24 mouse cellular contexts compared by ENCODE assay signal in genomic region chr16:32674121-32674740, GRCm38 (mm10). TPM values are rescaled to one million over a fixed set of nuclear protein-coding genes. Genes with fewer than 3 reads are reported as not detected.
DNase-seq lines count a peak whose midpoint lies in the region; ATAC-seq and TF ChIP-seq lines count a peak whose summit lies in the region.
"Had no signal": no experiment of that assay in that cellular context is flagged by ENCODE, and none has a peak within 500 bp of the region (broad histone marks: within the 10 kb centered on the region; RNA-seq: fewer than 3 reads in every experiment).

No protein-coding gene starts in this region.

- peaks cover 13% of the 10 kb centered on the region for H3K4me1 ChIP-seq in embryonic facial prominence, embryonic 15.5 days
- peaks cover 16% of the 10 kb centered on the region; the same call in 1 of the 2 replicates for H3K4me1 ChIP-seq in embryonic facial prominence, embryonic 10.5 days
- peaks cover 49% of the 10 kb centered on the region for H3K4me1 ChIP-seq in heart, embryonic 10.5 days
- H3K4me1 ChIP-seq in CH12.LX (ENCODE audit: control insufficient read depth in 1 of 2, insufficient read depth in 2 of 2) = peaks cover 25 to 52% of the 10 kb centered on the region in 2 experiments
- H3K4me1 ChIP-seq in small intestine, adult 2 months (ENCODE audit: control insufficient read depth, insufficient read depth, insufficient read length, low read length) = peaks cover 57% of the 10 kb centered on the region
- H3K4me1 ChIP-seq: forebrain, embryonic 13.5 days had no signal

- H3K27me3 ChIP-seq in embryonic facial prominence, embryonic 15.5 days = no peaks in the 10 kb centered on the region
- H3K27me3 ChIP-seq in embryonic facial prominence, embryonic 10.5 days (replicated peaks; ENCODE audit: low read depth, poor library complexity, severe bottlenecking) = no peaks in the 10 kb centered on the region
- H3K27me3 ChIP-seq in heart, embryonic 10.5 days (ENCODE audit: insufficient read depth, poor library complexity, severe bottlenecking) = peaks cover 70% of the 10 kb centered on the region
- H3K27me3 ChIP-seq in CH12.LX (replicated peaks) = no peaks in the 10 kb centered on the region
- H3K27me3 ChIP-seq in small intestine, adult 2 months (ENCODE audit: control insufficient read depth, insufficient read depth, low read length) = no peaks in the 10 kb centered on the region
- H3K27me3 ChIP-seq: forebrain, embryonic 13.5 days; intestine, embryonic 15.5 days; liver, embryonic 15.5 days had no signal

- no peaks in the 10 kb centered on the region for H3K9me3 ChIP-seq in embryonic facial prominence, embryonic 15.5 days (replicated peaks)
- no peaks in the 10 kb centered on the region for H3K9me3 ChIP-seq in embryonic facial prominence, embryonic 10.5 days
- no peaks in the 10 kb centered on the region for H3K9me3 ChIP-seq in heart, embryonic 10.5 days
- H3K9me3 ChIP-seq in CH12.LX (replicated peaks; ENCODE audit: low read length) = no peaks in the 10 kb centered on the region
- H3K9me3 ChIP-seq: forebrain, embryonic 13.5 days; hindbrain, embryonic 10.5 days; intestine, embryonic 15.5 days; liver, embryonic 15.5 days; midbrain, embryonic 10.5 days had no signal

- intact Hi-C loops in heart, postnatal 14 days (cut with DNase I) = no loop called here

- in situ Hi-C loops in CH12.LX (cut with MboI; ENCODE audit: low pct_ligation_motif_present, low pct_unique_long_range_greater_than_20kb, low sequenced_read_pairs) = loop anchor here (5.0 kb wide), 2 partner anchors 42 to 172 kb away; no protein-coding TSS in a partner anchor

- H3K4me3 ChIP-seq in embryonic facial prominence, embryonic 15.5 days (replicated peaks) = no peak overlapping the region
- no peak overlapping the region for H3K4me3 ChIP-seq in embryonic facial prominence, embryonic 10.5 days
- no peak overlapping the region for H3K4me3 ChIP-seq in heart, embryonic 10.5 days
- peak overlapping the region; percentile 58 to 63 (median 63) for H3K4me3 ChIP-seq in CH12.LX (replicated peaks in 1 of 3; ENCODE audit: low read depth in 2 of 3, low read length in 2 of 3, poor library complexity in 1 of 3)
- H3K4me3 ChIP-seq in small intestine, adult 2 months (ENCODE audit: low read depth, low read length) = peak overlapping the region; percentile 39
- H3K4me3 ChIP-seq: erythroblast, embryonic 14.5 days; forebrain, embryonic 13.5 days; hindbrain, embryonic 10.5 days; intestine, embryonic 15.5 days; layer of hippocampus, adult 2 months; liver, embryonic 15.5 days; midbrain, embryonic 10.5 days had no signal

- ATAC-seq in embryonic facial prominence, embryonic 15.5 days (ENCODE audit: insufficient number of reproducible peaks, low FRiP score, low TSS enrichment, low read depth) = no peak
- ATAC-seq: forebrain, embryonic 13.5 days; hindbrain, embryonic 16.5 days; midbrain, embryonic 16.5 days had no signal

- TF ChIP-seq EP300 in CH12.LX (IDR thresholded peaks at IDR 0.05; ENCODE audit: low read length) = no peak

- H3K4me2 ChIP-seq in embryonic facial prominence, embryonic 15.5 days (replicated peaks) = no peak overlapping the region
- peak overlapping the region; percentile 62 for H3K4me2 ChIP-seq in CH12.LX (ENCODE audit: insufficient read depth, low read depth, poor library complexity, severe bottlenecking)
- H3K4me2 ChIP-seq: forebrain, embryonic 13.5 days; intestine, embryonic 15.5 days; liver, embryonic 15.5 days had no signal

- WGBS in embryonic facial prominence, embryonic 15.5 days = 79% methylated on average over 17 of the region's 17 CpGs
- 88% methylated on average over 17 of the region's 17 CpGs for WGBS in embryonic facial prominence, embryonic 10.5 days
- WGBS in heart, embryonic 10.5 days = 87% methylated on average over 17 of the region's 17 CpGs
- WGBS in small intestine, adult 2 months = 83% methylated on average over 17 of the region's 17 CpGs

- no peak for TF ChIP-seq RAD21 in CH12.LX (IDR thresholded peaks at IDR 0.05; ENCODE audit: low read depth, low read length)

- no peak for TF ChIP-seq POLR2A in CH12.LX (IDR thresholded peaks at IDR 0.05; ENCODE audit: low read depth, low read length)
- TF ChIP-seq POLR2A in small intestine, adult 2 months (IDR thresholded peaks at IDR 0.05; ENCODE audit: low read depth, low read length) = no peak

- peaks cover 77% of the 10 kb centered on the region for H3K36me3 ChIP-seq in embryonic facial prominence, embryonic 15.5 days
- peaks cover 100% of the 10 kb centered on the region for H3K36me3 ChIP-seq in embryonic facial prominence, embryonic 10.5 days (replicated peaks)
- peaks cover 90% of the 10 kb centered on the region for H3K36me3 ChIP-seq in heart, embryonic 10.5 days
- peaks cover 40 to 79% of the 10 kb centered on the region in 2 experiments for H3K36me3 ChIP-seq in CH12.LX (replicated peaks in 1 of 2; ENCODE audit: control insufficient read depth in 1 of 2, insufficient read depth in 1 of 2, low read length in 1 of 2)
- peaks cover 17% of the 10 kb centered on the region for H3K36me3 ChIP-seq in small intestine, adult 2 months (ENCODE audit: control insufficient read depth, insufficient read depth, low read length)

- no peak for DNase-seq in embryonic facial prominence, embryonic 10.5 days (ENCODE audit: low spot score)
- DNase-seq in heart, embryonic 10.5 days (ENCODE audit: low spot score) = no peak
- DNase-seq in heart, postnatal 14 days = no peak
- DNase-seq in CH12.LX (ENCODE audit: extremely low read depth) = no peak
- no peak for DNase-seq in cerebellum, postnatal 14 days
- DNase-seq in right cerebral cortex, postnatal 4 days = no peak
- DNase-seq: adrenal gland, postnatal 10 days; cerebellum, adult 8-10 months; gastrocnemius, postnatal 14 days; kidney, adult 8-10 months; kidney, postnatal 14 days; right cerebral cortex, adult 18-20 months; thymus, adult 2 months had no signal

- TF ChIP-seq CTCF in CH12.LX (conservative IDR thresholded peaks at IDR 0.05 in 1 of 2, IDR thresholded peaks at IDR 0.05 in 1 of 2; ENCODE audit: low read depth in 2 of 2, low read length in 2 of 2) = no peak
- TF ChIP-seq CTCF in small intestine, adult 2 months (IDR thresholded peaks at IDR 0.05; ENCODE audit: extremely low read depth, insufficient read length, insufficient replicate concordance, low read depth, low read length) = no peak

- dilution Hi-C loops in CH12.LX (cut with MboI; ENCODE audit: extremely low pct_ligation_motif_present, extremely low pct_unique_long_range_greater_than_20kb, low sequenced_read_pairs) = no loop called here

- H3K27ac ChIP-seq in embryonic facial prominence, embryonic 15.5 days (replicated peaks) = peak overlapping the region; percentile 44; the same call in 1 of the 2 replicates
- H3K27ac ChIP-seq in embryonic facial prominence, embryonic 10.5 days (replicated peaks) = no peak overlapping the region
- peak overlapping the region; percentile 24; the same call in 1 of the 2 replicates for H3K27ac ChIP-seq in heart, embryonic 10.5 days
- no peak overlapping the region for H3K27ac ChIP-seq in CH12.LX (ENCODE audit: insufficient read depth, low read depth)
- H3K27ac ChIP-seq in small intestine, adult 2 months (ENCODE audit: insufficient read depth, low read depth, low read length) = peak overlapping the region; percentile 91; the same call in 1 of the 2 replicates
- H3K27ac ChIP-seq: forebrain, embryonic 13.5 days; hindbrain, embryonic 10.5 days; intestine, embryonic 15.5 days; layer of hippocampus, adult 2 months; midbrain, embryonic 10.5 days had no signal

- no peak overlapping the region for H3K9ac ChIP-seq in embryonic facial prominence, embryonic 15.5 days
- H3K9ac ChIP-seq in CH12.LX (ENCODE audit: insufficient read depth, low read depth) = no peak overlapping the region
- H3K9ac ChIP-seq: forebrain, embryonic 13.5 days; intestine, embryonic 15.5 days; liver, embryonic 15.5 days had no signal

- 0 out of 2 replicates have a peak, but pooled peaks cover 3% of the 10 kb centered on the region for H3K79me2 ChIP-seq in CH12.LX (replicated peaks; ENCODE audit: control insufficient read depth, extremely low read depth, insufficient read depth, poor library complexity, severe bottlenecking)

TF ChIP-seq in CH12.LX, 34 proteins besides CTCF, POLR2A, EP300 and RAD21:
- TF ChIP-seq CHD2 (IDR thresholded peaks at IDR 0.05; ENCODE audit: low read length) = no peak
- no peak for TF ChIP-seq SIN3A (IDR thresholded peaks at IDR 0.05; ENCODE audit: low read length)
- no peak for TF ChIP-seq MYC (IDR thresholded peaks at IDR 0.05; ENCODE audit: low read depth, low read length)
- TF ChIP-seq JUND (conservative IDR thresholded peaks at IDR 0.05; ENCODE audit: low read depth, low read length) = no peak
- TF ChIP-seq RCOR1 (conservative IDR thresholded peaks at IDR 0.05; ENCODE audit: low read depth, low read length) = no peak
- TF ChIP-seq JUN (IDR thresholded peaks at IDR 0.05; ENCODE audit: insufficient read depth, low read depth, low read length) = no peak
- no peak for TF ChIP-seq KAT2A (IDR thresholded peaks at IDR 0.05; ENCODE audit: insufficient replicate concordance, low read length)
- no peak for TF ChIP-seq MXI1 (IDR thresholded peaks at IDR 0.05; ENCODE audit: low read depth, low read length)
- TF ChIP-seq MEF2A (IDR thresholded peaks at IDR 0.05; ENCODE audit: borderline replicate concordance, low read depth, low read length) = no peak
- no peak for TF ChIP-seq HCFC1 (IDR thresholded peaks at IDR 0.05; ENCODE audit: low read depth, low read length)
- TF ChIP-seq ZMIZ1 (IDR thresholded peaks at IDR 0.05; ENCODE audit: low read depth, low read length) = no peak
- no peak for TF ChIP-seq USF1 (IDR thresholded peaks at IDR 0.05; ENCODE audit: low read depth, low read length)
- no peak for TF ChIP-seq E2F4 (IDR thresholded peaks at IDR 0.05; ENCODE audit: insufficient replicate concordance, low read depth, low read length)
- TF ChIP-seq IRF4 (IDR thresholded peaks at IDR 0.05; ENCODE audit: low read depth, low read length) = no peak
- TF ChIP-seq USF2 (conservative IDR thresholded peaks at IDR 0.05; ENCODE audit: low read depth, low read length) = no peak

RNA-seq across cellular contexts. Expression of gene Tnk2, which starts 30.6 kb away (rescaled TPM):
- polyA plus RNA-seq in embryonic facial prominence, embryonic 15.5 days (2015; fragmentation: Nextera tagmentation; extraction: Ambion mirVana) = 16.3 and 19.3 TPM in 2 replicates
- polyA plus RNA-seq in embryonic facial prominence, embryonic 10.5 days (2016; fragmentation: Nextera tagmentation; extraction: Ambion mirVana) = 8.6 and 8.7 TPM in 2 replicates
- 6.5 and 9.2 TPM in 2 replicates for polyA plus RNA-seq in heart, embryonic 10.5 days (2016; fragmentation: Nextera tagmentation; extraction: Ambion mirVana)
- 10 to 100 TPM; 24.1 to 26.7 TPM for total RNA-seq in heart, postnatal 14 days (2021)
- total RNA-seq in CH12.LX (2012; rRNA removed) (31.9 and 35.9 TPM in 2 replicates), CH12.LX (2014; rRNA removed) (14.7 and 18.8 TPM in 2 replicates)
- 62.2 and 67.7 TPM in 2 replicates for polyA plus RNA-seq in CH12.LX (2012; ENCODE audit: insufficient read length, low read depth)
- polyA plus RNA-seq in small intestine, adult 2 months (2012; rRNA removed) = 57.5 and 97.6 TPM in 2 replicates

Comparison
In these comparisons a context has a peak if more than half of its experiments do, and no peak if none do; other contexts are left out.
1. H3K27ac ChIP-seq: peak in embryonic facial prominence, embryonic 15.5 days (single experiment), heart, embryonic 10.5 days (single experiment) and small intestine, adult 2 months (single experiment); none in embryonic facial prominence, embryonic 10.5 days (single experiment) and CH12.LX (single experiment).
2. H3K4me3 ChIP-seq: peak in CH12.LX (3 of 3) and small intestine, adult 2 months (single experiment); none in embryonic facial prominence, embryonic 15.5 days (single experiment), embryonic facial prominence, embryonic 10.5 days (single experiment) and heart, embryonic 10.5 days (single experiment).